Mouse (Mus musculus) gastrocnemius, postnatal 10 days (tissue): ENCODE data around the gene Sult4a1. TPM values are rescaled to one million over a fixed set of nuclear protein-coding genes. Genes with fewer than 3 reads are reported as not detected.

Experiments used
- total RNA-seq, 2 experiments: library from RNA; stranded (reverse); gene quantifications; 2 replicates each; pipeline ENCODE4 v1.2.3; 2021

Gene Sult4a1
- total RNA-seq, 2 experiments from 2014 or later = 0.36 to 0.38 TPM

Other genes starting within 250 kb of the Sult4a1 start
- gene Efcab6, start 40.4 kb downstream of the Sult4a1 start, total RNA-seq = 1 to 10 TPM; 3.2 to 7.4 TPM
- gene Pnpla5, start 17.4 kb upstream of the Sult4a1 start, total RNA-seq = not detected
- gene Pnpla3, start 62.1 kb upstream of the Sult4a1 start, total RNA-seq = 1 to 10 TPM; 3.7 to 4.5 TPM
- gene Samm50, start 86.5 kb upstream of the Sult4a1 start, total RNA-seq = 100 to 1,000 TPM; 159 to 191 TPM
- gene Parvb, start 126.3 kb upstream of the Sult4a1 start, total RNA-seq = 10 to 100 TPM; 80.9 to 83.6 TPM
- 1 to 10 TPM; 1.5 to 1.6 TPM for gene Parvg, start 218.3 kb upstream of the Sult4a1 start, total RNA-seq